Mouse (Mus musculus) lung, embryonic 14.5 days (tissue): ENCODE measurements around the gene Mgat4e. TPM values are rescaled to one million over a fixed set of nuclear protein-coding genes. Genes with fewer than 3 reads are reported as not detected.
A peak's percentile ranks its signal among the peaks of the same experiment; 100 is the strongest.

ENCODE experiments used
- ATAC-seq: fragments of 200-750 bp; cut with Nextera tagmentation; 2 replicates; pipeline ENCODE4 v1.8.0; 2017; ENCODE audit warnings: mild to moderate bottlenecking, moderate TSS enrichment, moderate library complexity; ENCODE audit not compliant: insufficient read depth
- DNase-seq: peaks from one replicate; pipeline ENCODE4 v3.0.0-alpha.2; 2015
- H3K27ac ChIP-seq: fragments of 300-500 bp; sonication (generic); 2 replicates; pipeline ENCODE4 v1.5.1; 2014; ENCODE audit warnings: low read depth, mild to moderate bottlenecking, moderate library complexity
- H3K27me3 ChIP-seq: fragments of 300-500 bp; sonication (generic); 2 replicates; pipeline ENCODE4 v1.6.1; 2014; ENCODE audit warnings: low read length, control low read depth; ENCODE audit not compliant: insufficient read depth
- H3K36me3 ChIP-seq: fragments of 300-500 bp; sonication (generic); 2 replicates; pipeline ENCODE4 v1.6.1; 2014; ENCODE audit warnings: control low read depth; ENCODE audit not compliant: insufficient read depth
- H3K4me1 ChIP-seq: fragments of 300-500 bp; sonication (generic); 2 replicates; pipeline ENCODE4 v1.6.1; 2014; ENCODE audit warnings: antibody characterized with exemption, control low read depth; ENCODE audit not compliant: insufficient read depth
- H3K4me2 ChIP-seq: fragments of 300-500 bp; sonication (generic); 2 replicates; pipeline ENCODE4 v1.6.1; 2014; ENCODE audit warnings: mild to moderate bottlenecking
- H3K4me3 ChIP-seq: fragments of 300-500 bp; sonication (generic); 2 replicates; pipeline ENCODE4 v1.5.1; 2014; ENCODE audit warnings: low read depth, low read length
- H3K9ac ChIP-seq: fragments of 300-500 bp; sonication (generic); 2 replicates; pipeline ENCODE4 v1.6.1; 2014
- H3K9me3 ChIP-seq: fragments of 300-500 bp; sonication (generic); 2 replicates; pipeline ENCODE4 v1.6.1; 2016; ENCODE audit warnings: low read depth, low read length, control low read depth
- CTCF ChIP-seq: IDR thresholded peaks from 2 replicates; pipeline ENCODE4 v1.5.1; 2016; ENCODE audit warnings: antibody characterized with exemption, low read depth
- WGBS: fragments of 180-500 bp; shearing (Covaris S2); extraction: QIAGEN DNeasy Blood & Tissue Kit; methylation state at CpG from one replicate; pipeline ENCODE4 v1.1.7; 2014; 5-methylcytosine and 5-hydroxymethylcytosine counted together
- polyA plus RNA-seq: library from polyadenylated mRNA; unstranded; fragments of >200 nt; fragmentation: Nextera tagmentation; extraction: Ambion mirVana; gene quantifications from 2 replicates; pipeline ENCODE4 v1.2.1, GENCODE M21; 2014

The Mgat4e gene
- polyA plus RNA-seq, 1 experiment from 2014 or later: not detected

GRCm38 (mm10) chr1:134495991-134496390, 53.5 kb downstream of the Mgat4e start:
- no peak for TF ChIP-seq CTCF
- DNase-seq: no peak
- WGBS: 69% methylated on average over 10 of the region's 10 CpGs
- no peak for ATAC-seq
- Histone ChIP-seq H3K9ac (peak overlapping the region; percentile 55; the same call in 1 of the 2 replicates), H3K27ac (no peak overlapping the region), H3K4me1 (0 out of 2 replicates have a peak, but pooled peaks cover 10% of the 10 kb centered on the region), H3K9me3 (no peaks in the 10 kb centered on the region), H3K4me3 (no peak overlapping the region), H3K36me3 (peaks cover 5% of the 10 kb centered on the region), H3K4me2 (peak overlapping the region; percentile 63), H3K27me3 (no peaks in the 10 kb centered on the region)

DNA sequence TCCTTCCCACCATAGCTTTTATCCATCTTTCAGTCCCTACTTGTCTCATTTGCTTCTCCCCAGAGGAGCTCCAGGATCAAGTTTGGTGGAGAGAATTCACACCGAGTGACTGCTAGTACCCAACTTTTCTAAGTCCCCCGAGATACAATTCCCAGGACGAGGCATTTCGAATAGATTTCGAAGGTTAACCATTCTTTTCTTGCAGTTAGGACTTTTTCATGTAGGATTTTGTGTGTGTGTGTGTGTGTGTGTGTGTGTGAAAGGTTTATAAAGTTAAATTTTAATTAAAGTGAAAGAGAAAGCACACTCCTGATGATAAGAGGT, 54.3 kb downstream of the Mgat4e start:
- no peak for TF ChIP-seq CTCF
- 0 out of 2 replicates have a peak, but pooled peaks cover 10% of the 10 kb centered on the region for H3K4me1 ChIP-seq
- H3K9me3 ChIP-seq: no peaks in the 10 kb centered on the region
- peak overlapping the region; percentile 86; the same call in 1 of the 2 replicates for H3K27ac ChIP-seq
- WGBS: 18% methylated on average over 5 of the region's 5 CpGs
- H3K9ac ChIP-seq: peak overlapping the region; percentile 55
- DNase-seq: no peak
- peaks cover 6% of the 10 kb centered on the region for H3K36me3 ChIP-seq
- peak overlapping the region; percentile 58 for H3K4me3 ChIP-seq
- ATAC-seq: no peak
- no peaks in the 10 kb centered on the region for H3K27me3 ChIP-seq
- H3K4me2 ChIP-seq: peak overlapping the region; percentile 63

DNA sequence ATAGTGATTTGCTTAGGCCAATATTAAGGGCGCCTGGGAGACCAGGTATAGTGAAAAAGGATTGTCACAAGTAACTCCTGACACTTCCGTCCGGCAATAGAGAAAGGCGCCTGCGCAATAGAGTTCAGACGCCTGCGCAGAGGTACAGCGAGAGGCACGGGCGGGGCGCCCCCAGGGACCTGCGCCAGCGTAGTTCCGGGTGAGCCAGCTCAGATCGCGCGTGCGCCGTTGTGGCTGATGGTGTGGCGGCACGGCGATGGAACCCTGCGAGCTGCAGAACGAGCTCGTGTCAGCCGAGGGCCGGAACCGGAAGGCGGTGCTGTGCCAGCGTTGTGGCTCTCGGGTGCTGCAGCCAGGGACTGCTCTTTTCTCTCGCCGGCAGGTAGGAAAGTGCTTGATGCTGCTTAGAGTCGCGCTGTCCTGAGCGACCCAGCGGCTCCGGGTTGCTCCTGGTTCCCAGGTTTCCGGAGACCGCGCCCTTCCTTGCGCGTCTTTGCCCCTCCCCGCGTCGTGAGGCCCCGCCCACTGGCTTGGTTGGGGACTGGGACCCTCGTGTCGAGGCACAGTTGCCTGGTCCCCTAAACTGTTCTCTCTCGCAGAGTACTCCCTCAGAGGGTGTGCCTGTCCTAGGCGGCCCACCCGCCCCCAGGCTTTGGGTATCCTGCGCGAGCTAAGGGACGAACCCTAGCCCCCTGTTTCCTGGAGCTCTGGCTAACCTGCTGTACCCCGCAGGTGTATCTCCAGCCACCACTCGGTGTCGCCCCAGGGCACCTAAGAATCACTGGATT, 54.9 kb downstream of the Mgat4e start, which contains the start of gene Rabif:
Gene Rabif (plus strand): TSS at position 221 of the 788 bp plus-strand sequence.
- Histone ChIP-seq H3K36me3 (peaks cover 10% of the 10 kb centered on the region), H3K27ac (peak within 1 kb of the TSS; percentile 86), H3K9ac (peak within 1 kb of the TSS; percentile 55), H3K4me1 (0 out of 2 replicates have a peak, but pooled peaks cover 10% of the 10 kb centered on the region), H3K4me2 (peak within 1 kb of the TSS; percentile 63), H3K4me3 (peak within 1 kb of the TSS; percentile 58), H3K27me3 (no peaks in the 10 kb centered on the region), H3K9me3 (no peaks in the 10 kb centered on the region)
- ATAC-seq (peak; percentile 99), DNase-seq (peak; percentile 99)
- TF ChIP-seq CTCF: peak; percentile 67
- WGBS: under 1% methylated on average over 58 of the region's 58 CpGs

GRCm38 (mm10) chr1:134493956-134494355, 55.5 kb downstream of the Mgat4e start:
- 0 out of 2 replicates have a peak, but pooled peaks cover 10% of the 10 kb centered on the region for H3K4me1 ChIP-seq
- H3K9ac ChIP-seq: peak overlapping the region; percentile 55
- peak overlapping the region; percentile 63 for H3K4me2 ChIP-seq
- no peaks in the 10 kb centered on the region for H3K9me3 ChIP-seq
- 17% methylated on average over 5 of the region's 5 CpGs for WGBS
- H3K27ac ChIP-seq: peak overlapping the region; percentile 86
- no peaks in the 10 kb centered on the region for H3K27me3 ChIP-seq
- ATAC-seq (peak; percentile 4; the same call in 1 of the 2 replicates), DNase-seq (no peak)
- H3K4me3 ChIP-seq: peak overlapping the region; percentile 58
- H3K36me3 ChIP-seq: peaks cover 17% of the 10 kb centered on the region
- no peak for TF ChIP-seq CTCF

GRCm38 (mm10) chr1:134493496-134493895, 56.0 kb downstream of the Mgat4e start:
- no peak for ATAC-seq
- Histone ChIP-seq H3K4me3 (peak overlapping the region; percentile 58; the same call in 1 of the 2 replicates), H3K4me1 (0 out of 2 replicates have a peak, but pooled peaks cover 10% of the 10 kb centered on the region), H3K9ac (no peak overlapping the region), H3K9me3 (no peaks in the 10 kb centered on the region), H3K4me2 (peak overlapping the region; percentile 63), H3K27me3 (no peaks in the 10 kb centered on the region), H3K36me3 (peaks cover 18% of the 10 kb centered on the region), H3K27ac (no peak overlapping the region)
- WGBS: 86% methylated on average over 2 of the region's 2 CpGs
- DNase-seq: no peak
- no peak for TF ChIP-seq CTCF

- 72% methylated on average over 7 of the region's 7 CpGs for WGBS
- no peak for DNase-seq
- no peak for ATAC-seq
Measured at GRCm38 (mm10) chr1:134492276-134492675, 57.2 kb downstream of the Mgat4e start.

More at GRCm38 (mm10) chr1:134492276-134492675, 57.2 kb downstream of the Mgat4e start:
- no peak overlapping the region for H3K4me3 ChIP-seq
- no peak overlapping the region for H3K27ac ChIP-seq
- H3K4me2 ChIP-seq: no peak overlapping the region
- TF ChIP-seq CTCF: no peak
- peaks cover 28% of the 10 kb centered on the region for H3K36me3 ChIP-seq
- H3K9ac ChIP-seq: no peak overlapping the region
- H3K27me3 ChIP-seq: no peaks in the 10 kb centered on the region
- H3K9me3 ChIP-seq: no peaks in the 10 kb centered on the region
- H3K4me1 ChIP-seq: 0 out of 2 replicates have a peak, but pooled peaks cover 10% of the 10 kb centered on the region

Other genes with a start within 250 kb of the Mgat4e start
- gene Ppfia4, start 216.8 kb downstream of the Mgat4e start, polyA plus RNA-seq: 2.4 and 2.6 TPM in 2 replicates
- gene Tmem183a, start 187.7 kb downstream of the Mgat4e start, polyA plus RNA-seq: 106 TPM in 2 replicates
- gene 4933406M09Rik, start 163.7 kb downstream of the Mgat4e start, polyA plus RNA-seq: not detected in 2 replicates
- gene Cyb5r1, start 144.1 kb downstream of the Mgat4e start, polyA plus RNA-seq: 33.9 and 37.8 TPM in 2 replicates
- 83.9 and 86.8 TPM in 2 replicates for gene Adipor1, start 134.3 kb downstream of the Mgat4e start, polyA plus RNA-seq
- gene Klhl12, start 94.2 kb downstream of the Mgat4e start, polyA plus RNA-seq: 26.6 and 29.9 TPM in 2 replicates
- gene Rabif, start 55.0 kb downstream of the Mgat4e start, polyA plus RNA-seq: 38.4 and 39.6 TPM in 2 replicates
- 54.7 and 59.0 TPM in 2 replicates for gene Kdm5b, start 10.5 kb upstream of the Mgat4e start, polyA plus RNA-seq
- gene Syt2, start 97.0 kb upstream of the Mgat4e start, polyA plus RNA-seq: 0.58 and 1.0 TPM in 2 replicates